Mouse (Mus musculus) ES-Bruce4 (cell line): ENCODE data around the gene Card19. TPM values are rescaled to one million over a fixed set of nuclear protein-coding genes. Genes with fewer than 3 reads are reported as not detected.
A peak's percentile ranks its signal among the peaks of the same experiment; 100 is the strongest.

Experiments used
- H3K27ac ChIP-seq: 2 replicates; pipeline ENCODE4 v1.5.1; 2012; ENCODE audit warnings: low read length, inconsistent platforms; ENCODE audit not compliant: insufficient read depth
- H3K27me3 ChIP-seq: 2 replicates; pipeline ENCODE4 v1.6.1; 2012; ENCODE audit warnings: mild to moderate bottlenecking, low read length, inconsistent platforms; ENCODE audit not compliant: control insufficient read depth, poor library complexity, insufficient read depth, severe bottlenecking
- H3K36me3 ChIP-seq: 2 replicates; pipeline ENCODE4 v1.6.1; 2012; ENCODE audit warnings: inconsistent platforms, mild to moderate bottlenecking, low read length, moderate library complexity; ENCODE audit not compliant: control insufficient read depth, poor library complexity, insufficient read depth, severe bottlenecking
- H3K4me1 ChIP-seq: one replicate; pipeline ENCODE4 v1.8.1; 2011; ENCODE audit warnings: low read length; ENCODE audit not compliant: control insufficient read depth, insufficient read depth
- H3K4me3 ChIP-seq: 2 replicates; pipeline ENCODE4 v1.5.1; 2011; ENCODE audit warnings: low read depth, mild to moderate bottlenecking, low read length
- H3K9ac ChIP-seq: 2 replicates; pipeline ENCODE4 v1.6.1; 2012; ENCODE audit warnings: low read depth, mild to moderate bottlenecking, inconsistent platforms; ENCODE audit not compliant: poor library complexity, severe bottlenecking
- H3K9me3 ChIP-seq: replicated peaks from 2 replicates; pipeline ENCODE4 v1.6.1; 2012; ENCODE audit warnings: mild to moderate bottlenecking, low read length, inconsistent platforms; ENCODE audit not compliant: control insufficient read depth, poor library complexity, insufficient read depth, severe bottlenecking
- CTCF ChIP-seq: IDR thresholded peaks from one replicate; pipeline ENCODE4 v1.8.1; 2011; ENCODE audit warnings: low read depth, low read length
- EP300 ChIP-seq: IDR thresholded peaks from 2 replicates; pipeline ENCODE4 v1.6.1; 2011; ENCODE audit warnings: low read depth, low read length; ENCODE audit not compliant: insufficient read depth
- POLR2A ChIP-seq: IDR thresholded peaks from one replicate; pipeline ENCODE4 v1.8.1; 2011; ENCODE audit warnings: low read length; ENCODE audit not compliant: insufficient read depth
- polyA plus RNA-seq: library from polyadenylated mRNA; stranded (reverse); fragments of >200 nt; gene quantifications from 2 replicates; pipeline ENCODE4 v1.2.4, GENCODE M21; 2011; ENCODE audit warnings: low read depth; ENCODE audit not compliant: missing spikeins, insufficient read depth, insufficient read length

Card19 gene
- polyA plus RNA-seq, 1 experiment, result 22.1 TPM

- no peak overlapping the region for H3K9ac ChIP-seq
- H3K27me3 ChIP-seq, result no peaks in the 10 kb centered on the region
- H3K36me3 ChIP-seq, result no peaks in the 10 kb centered on the region
- no peak overlapping the region for H3K4me3 ChIP-seq
- no peaks in the 10 kb centered on the region for H3K9me3 ChIP-seq
- H3K27ac ChIP-seq, result no peak overlapping the region
- H3K4me1 ChIP-seq, result no peaks in the 10 kb centered on the region
- TF ChIP-seq POLR2A (no peak), CTCF (peak; percentile 38), EP300 (no peak)
Measured at GRCm38 (mm10) chr13:49234711-49235110, 18.9 kb upstream of the Card19 start.

- Histone ChIP-seq H3K27me3 (no peaks in the 10 kb centered on the region), H3K27ac (no peak overlapping the region), H3K4me1 (no peaks in the 10 kb centered on the region), H3K4me3 (no peak overlapping the region), H3K9ac (no peak overlapping the region), H3K9me3 (no peaks in the 10 kb centered on the region), H3K36me3 (no peaks in the 10 kb centered on the region)
- TF ChIP-seq CTCF (no peak), POLR2A (no peak), EP300 (no peak)
Measured at GRCm38 (mm10) chr13:49233792-49234572, 18.1 kb upstream of the Card19 start.

GRCm38 (mm10) chr13:49225633-49226032 lies 9.8 kb upstream of the Card19 start:
- Histone ChIP-seq H3K36me3 (no peaks in the 10 kb centered on the region), H3K9ac (no peak overlapping the region), H3K4me1 (peaks cover 3% of the 10 kb centered on the region), H3K27me3 (peaks cover 10% of the 10 kb centered on the region; the same call in 1 of the 2 replicates), H3K9me3 (no peaks in the 10 kb centered on the region), H3K27ac (no peak overlapping the region), H3K4me3 (no peak overlapping the region)
- no peak for TF ChIP-seq CTCF
- TF ChIP-seq EP300, result 0 out of 2 replicates have a peak, but pooled peaks have one; percentile 62
- no peak for TF ChIP-seq POLR2A

- Histone ChIP-seq H3K27me3 (peaks cover 10% of the 10 kb centered on the region; the same call in 1 of the 2 replicates), H3K36me3 (no peaks in the 10 kb centered on the region), H3K4me3 (no peak overlapping the region), H3K9ac (no peak overlapping the region), H3K27ac (no peak overlapping the region), H3K4me1 (peaks cover 3% of the 10 kb centered on the region), H3K9me3 (no peaks in the 10 kb centered on the region)
- TF ChIP-seq POLR2A (no peak), CTCF (no peak)
Measured at GRCm38 (mm10) chr13:49225159-49225558, 9.3 kb upstream of the Card19 start.

GRCm38 (mm10) chr13:49224729-49225128 lies 8.9 kb upstream of the Card19 start:
- TF ChIP-seq CTCF (no peak), EP300 (no peak), POLR2A (no peak)
- Histone ChIP-seq H3K27ac (no peak overlapping the region), H3K27me3 (peaks cover 10% of the 10 kb centered on the region; the same call in 1 of the 2 replicates), H3K9ac (no peak overlapping the region), H3K4me3 (no peak overlapping the region), H3K9me3 (no peaks in the 10 kb centered on the region), H3K36me3 (no peaks in the 10 kb centered on the region), H3K4me1 (peaks cover 3% of the 10 kb centered on the region)

- Histone ChIP-seq H3K4me1 (peaks cover 3% of the 10 kb centered on the region), H3K27ac (no peak overlapping the region), H3K36me3 (no peaks in the 10 kb centered on the region), H3K4me3 (no peak overlapping the region), H3K9me3 (no peaks in the 10 kb centered on the region), H3K9ac (no peak overlapping the region), H3K27me3 (peaks cover 10% of the 10 kb centered on the region; the same call in 1 of the 2 replicates)
- no peak for TF ChIP-seq EP300
- TF ChIP-seq CTCF, result no peak
Measured at GRCm38 (mm10) chr13:49224314-49224713, 8.5 kb upstream of the Card19 start.
